Mouse (Mus musculus) kidney, adult 2 months (tissue): ENCODE measurements around the gene Lsr.

Experiments used
- CTCF ChIP-seq: fragments of 200-500 bp; conservative IDR thresholded peaks from 2 replicates; pipeline ENCODE4 v1.5.1; 2011; ENCODE audit warnings: low read depth, mild to moderate bottlenecking, control low read depth, low read length, moderate library complexity, mixed read lengths; ENCODE audit not compliant: insufficient read depth, insufficient read length
- POLR2A ChIP-seq: fragments of 200-500 bp; IDR thresholded peaks from one replicate; pipeline ENCODE4 v1.6.1; 2011; ENCODE audit warnings: low read depth, low read length, control low read depth

- no peak for TF ChIP-seq CTCF
- TF ChIP-seq POLR2A: no peak
These were observed 20.6 kb downstream of the Lsr start for GRCm38 (mm10) chr7:30952441-30953265.
